Mouse (Mus musculus) ES-E14 (cell line): ENCODE results near the gene Cic. TPM values are rescaled to one million over a fixed set of nuclear protein-coding genes. Genes with fewer than 3 reads are reported as not detected.
A peak's percentile ranks its signal among the peaks of the same experiment; 100 is the strongest.

Source experiments
- DNase-seq: peaks from one replicate; pipeline ENCODE4 v3.0.0-alpha.2; 2013; ENCODE audit warnings: low read depth, low spot score
- H3K27ac ChIP-seq: 2 replicates; pipeline ENCODE4 v1.5.1; 2012; ENCODE audit warnings: low read depth, mild to moderate bottlenecking, low read length, moderate library complexity, mixed read lengths; ENCODE audit not compliant: poor library complexity, insufficient read depth, severe bottlenecking
- H3K36me3 ChIP-seq: 2 replicates; pipeline ENCODE4 v1.6.1; 2012; ENCODE audit warnings: mild to moderate bottlenecking, low read length, moderate library complexity, mixed read lengths; ENCODE audit not compliant: control insufficient read depth, poor library complexity, insufficient read depth, severe bottlenecking
- H3K4me1 ChIP-seq, 2 experiments: fragments of 150-350 bp in 1 of 2; sonication (generic) in 1 of 2; 2 replicates each; pipeline ENCODE4 v1.6.1; 2012; ENCODE audit warnings: low read length in 2 of 2, mild to moderate bottlenecking in 1 of 2, mixed read lengths in 1 of 2; ENCODE audit not compliant: control insufficient read depth in 2 of 2, insufficient read depth in 2 of 2, poor library complexity in 1 of 2
- H3K4me3 ChIP-seq, 2 experiments: fragments of 150-350 bp in 1 of 2; sonication (generic) in 1 of 2; 2 replicates each; pipeline ENCODE4 v1.5.1; 2012; ENCODE audit warnings: low read length in 2 of 2, low read depth in 1 of 2, mild to moderate bottlenecking in 1 of 2, mixed read lengths in 1 of 2; ENCODE audit not compliant: insufficient read depth in 1 of 2, poor library complexity in 1 of 2, severe bottlenecking in 1 of 2
- H3K9ac ChIP-seq: 2 replicates; pipeline ENCODE4 v1.6.1; 2012; ENCODE audit warnings: low read depth, mild to moderate bottlenecking, low read length, mixed read lengths; ENCODE audit not compliant: poor library complexity, insufficient read depth, severe bottlenecking
- H3K9me3 ChIP-seq: fragments of 150-350 bp; sonication (generic); 2 replicates; pipeline ENCODE4 v1.6.1; 2012; ENCODE audit warnings: low read depth, mild to moderate bottlenecking, low read length; ENCODE audit not compliant: control insufficient read depth, insufficient read depth
- CHD2 ChIP-seq: IDR thresholded peaks from 2 replicates; pipeline ENCODE4 v1.6.1; 2014; ENCODE audit warnings: mild to moderate bottlenecking, low read depth, low read length, inconsistent platforms
- HCFC1 ChIP-seq: IDR thresholded peaks from 2 replicates; pipeline ENCODE4 v1.6.1; 2012; ENCODE audit warnings: low read length, inconsistent platforms, borderline replicate concordance; ENCODE audit not compliant: insufficient read depth
- MAFK ChIP-seq: IDR thresholded peaks from 2 replicates; pipeline ENCODE4 v1.6.1; 2014; ENCODE audit warnings: mild to moderate bottlenecking, low read depth, low read length, inconsistent platforms; ENCODE audit not compliant: insufficient read depth
- ZC3H11A ChIP-seq: IDR thresholded peaks from 2 replicates; pipeline ENCODE4 v1.6.1; 2012; ENCODE audit warnings: low read depth, mild to moderate bottlenecking, inconsistent platforms, low read length, borderline replicate concordance
- ZNF384 ChIP-seq: IDR thresholded peaks from 2 replicates; pipeline ENCODE4 v1.6.1; 2012; ENCODE audit warnings: low read depth, low read length, inconsistent platforms
- in situ Hi-C, 2 experiments: fragments of 600-800 bp; cut with MboI; formaldehyde crosslinking; loops; one replicate each; pipeline ENCODE4 v1.15.1; 2025; ENCODE audit warnings: low sequenced_read_pairs in 2 of 2, inconsistent platforms in 1 of 2; ENCODE audit not compliant: unreplicated experiment in 2 of 2
- total RNA-seq: library from RNA; depleted of rRNA; stranded (reverse); fragments of 300-350 nt; gene quantifications from 2 replicates; pipeline ENCODE4 v1.2.3, GENCODE M21; 2012

The Cic gene
- total RNA-seq, 1 experiment = 72.4 TPM

GRCm38 (mm10) chr7:25273259-25274241 lies 6.0 kb downstream of the Cic start:
- Histone ChIP-seq H3K4me1 (peaks cover 12 to 58% of the 10 kb centered on the region in 2 experiments), H3K36me3 (no peaks in the 10 kb centered on the region), H3K9me3 (no peaks in the 10 kb centered on the region), H3K4me3 (peak overlapping the region; percentile 39 to 42; a peak in 2 of 4 replicates), H3K27ac (no peak overlapping the region), H3K9ac (no peak overlapping the region)
- no peak for TF ChIP-seq ZNF384
- TF ChIP-seq MAFK = no peak
- TF ChIP-seq CHD2 = no peak
- no peak for TF ChIP-seq ZC3H11A
- TF ChIP-seq HCFC1 = no peak
- no peak for DNase-seq
- in situ Hi-C loops = no loop called here

- no peak for TF ChIP-seq CHD2
- no peak for TF ChIP-seq ZNF384
- TF ChIP-seq MAFK = no peak
- no peak for TF ChIP-seq HCFC1
- no peak for TF ChIP-seq ZC3H11A
- no peaks in the 10 kb centered on the region for H3K36me3 ChIP-seq
- in situ Hi-C loops = no loop called here
- H3K9ac ChIP-seq = no peak overlapping the region
- H3K27ac ChIP-seq = no peak overlapping the region
- H3K4me3 ChIP-seq = no peak overlapping the region
- H3K4me1 ChIP-seq = peaks cover 12 to 53% of the 10 kb centered on the region in 2 experiments
- no peak for DNase-seq
- H3K9me3 ChIP-seq = no peaks in the 10 kb centered on the region
These were observed 7.1 kb downstream of the Cic start for GRCm38 (mm10) chr7:25274571-25274970.

GRCm38 (mm10) chr7:25274996-25275395 lies 7.5 kb downstream of the Cic start:
- no peak overlapping the region for H3K9ac ChIP-seq
- H3K4me1 ChIP-seq = peaks cover 12 to 52% of the 10 kb centered on the region in 2 experiments
- in situ Hi-C loops = no loop called here
- no peak for DNase-seq
- no peak overlapping the region; the same call in 1 of the 2 replicates for H3K27ac ChIP-seq
- no peaks in the 10 kb centered on the region for H3K36me3 ChIP-seq
- H3K4me3 ChIP-seq = no peak overlapping the region
- TF ChIP-seq ZNF384 (no peak), CHD2 (no peak), HCFC1 (no peak)
- no peaks in the 10 kb centered on the region for H3K9me3 ChIP-seq

GRCm38 (mm10) chr7:25275555-25276298 lies 8.2 kb downstream of the Cic start:
- in situ Hi-C loops = no loop called here
- DNase-seq = no peak
- Histone ChIP-seq H3K4me3 (no peak overlapping the region), H3K27ac (peak overlapping the region; percentile 3; the same call in 1 of the 2 replicates), H3K9me3 (no peaks in the 10 kb centered on the region), H3K9ac (peak overlapping the region; percentile 52), H3K36me3 (no peaks in the 10 kb centered on the region), H3K4me1 (peaks cover 14 to 55% of the 10 kb centered on the region in 2 experiments)
- TF ChIP-seq MAFK = no peak
- TF ChIP-seq HCFC1 = no peak
